In the genomic region with DNA sequence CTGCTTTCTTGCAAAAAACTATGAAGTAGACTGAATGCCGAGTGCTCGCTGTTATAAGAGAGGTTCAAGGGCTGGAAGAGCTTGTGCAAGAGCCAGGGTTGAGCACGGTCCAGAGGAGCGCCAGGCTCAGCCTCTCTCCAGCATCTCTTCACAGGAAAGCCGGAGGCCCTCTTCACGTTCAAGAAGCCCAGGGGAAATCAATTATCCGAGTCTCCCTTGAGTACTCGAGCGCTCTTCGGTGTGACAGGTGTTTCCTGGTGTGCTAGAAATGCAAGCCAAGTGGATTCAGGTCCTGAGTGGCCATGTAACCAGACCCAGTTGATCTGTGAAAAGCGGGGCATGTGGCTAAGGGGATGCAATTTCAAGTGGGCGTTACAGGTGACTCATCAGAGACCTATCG, we compare ENCODE assay signal across 8 mouse cellular contexts. TPM values are rescaled to one million over a fixed set of nuclear protein-coding genes. Genes with fewer than 3 reads are reported as not detected.
DNase-seq lines count a peak whose midpoint lies in the region; TF ChIP-seq lines count a peak whose summit lies in the region.

A gene (plus strand): TSS at position 295 of the 400 bp plus-strand sequence.

- no peak for TF ChIP-seq CTCF in brain, embryonic 14.5 days (IDR thresholded peaks at IDR 0.05; ENCODE audit: borderline replicate concordance, extremely low read depth, insufficient read depth, insufficient read length)

- peak; percentile 23 to 41 for DNase-seq in right cerebral cortex, postnatal 10 days (ENCODE audit: low spot score in 2 of 2)
- no peak for DNase-seq in right cerebral cortex, postnatal 14 days
- DNase-seq in brain, embryonic 14.5 days (ENCODE audit: low read depth): peak; percentile 43
- DNase-seq in heart, adult 9 months (ENCODE audit: low spot score in 2 of 2): peak; percentile 3 to 7
- peak; percentile 1 to 37 for DNase-seq in kidney, postnatal 25 days
- DNase-seq in mesoderm, embryonic 11.5 days (ENCODE audit: low read depth, low spot score): peak; percentile 26
- DNase-seq in thymus, postnatal 25 days: peak; percentile 7
- no peak for DNase-seq in gastrocnemius, postnatal 4 days (ENCODE audit: low spot score in 2 of 2)

- no peak for TF ChIP-seq POLR2A in brain, embryonic 14.5 days (IDR thresholded peaks at IDR 0.05; ENCODE audit: borderline replicate concordance, extremely low read depth, insufficient read depth, insufficient read length, poor library complexity, severe bottlenecking)

RNA-seq across cellular contexts. Expression of the gene that starts here (rescaled TPM):
- polyA plus RNA-seq in brain, embryonic 14.5 days (2012; rRNA removed): 3.3 and 3.5 TPM in 2 replicates
- total RNA-seq in gastrocnemius, postnatal 4 days (2021): 1 to 10 TPM; 1.5 to 1.7 TPM

Comparison
In these comparisons a context has a peak if more than half of its experiments do, and no peak if none do; other contexts are left out.
1. DNase-seq: peak in right cerebral cortex, postnatal 10 days (2 of 2), brain, embryonic 14.5 days (single experiment), heart, adult 9 months (2 of 2), kidney, postnatal 25 days (2 of 2), mesoderm, embryonic 11.5 days (single experiment) and thymus, postnatal 25 days (single experiment); none in right cerebral cortex, postnatal 14 days (single experiment) and gastrocnemius, postnatal 4 days (0 of 2).